Mouse (Mus musculus) frontal cortex, postnatal 10 days (tissue): ENCODE results near the gene Snai3.

ENCODE experiments used
- DNase-seq, 2 experiments: peaks; one replicate each; pipeline ENCODE4 v3.0.0; 2022; ENCODE audit warnings: low spot score in 2 of 2, mixed read lengths in 1 of 2

Gene Snai3

GRCm38 (mm10) chr8:122459218-122459900 lies 1.2 kb downstream of the Snai3 start:
- no peak for DNase-seq

GRCm38 (mm10) chr8:122457171-122457570 lies 3.4 kb downstream of the Snai3 start:
- DNase-seq: no peak

- DNase-seq: no peak
Observed at GRCm38 (mm10) chr8:122454409-122454808, 6.1 kb downstream of the Snai3 start.

DNA sequence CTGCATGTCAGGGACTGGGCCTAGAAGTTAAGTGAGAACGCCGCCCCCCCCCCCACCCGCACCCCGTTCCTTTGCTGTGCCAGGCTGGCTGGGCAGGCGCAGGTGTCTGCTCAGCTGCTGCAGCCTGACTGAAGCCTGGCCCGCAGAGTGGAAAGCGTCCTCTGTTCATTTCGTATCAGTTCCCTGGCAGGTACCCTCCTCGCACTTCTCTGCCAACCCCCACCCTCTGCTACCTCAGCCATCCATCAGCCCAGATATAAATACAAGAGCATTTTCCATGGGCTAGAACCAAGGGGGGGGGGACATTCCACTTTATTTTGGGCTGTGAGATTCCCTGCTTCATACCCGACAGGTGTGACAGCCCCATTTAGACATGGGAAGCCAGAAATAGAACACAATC lies 8.4 kb downstream of the Snai3 start:
- DNase-seq: no peak

DNA sequence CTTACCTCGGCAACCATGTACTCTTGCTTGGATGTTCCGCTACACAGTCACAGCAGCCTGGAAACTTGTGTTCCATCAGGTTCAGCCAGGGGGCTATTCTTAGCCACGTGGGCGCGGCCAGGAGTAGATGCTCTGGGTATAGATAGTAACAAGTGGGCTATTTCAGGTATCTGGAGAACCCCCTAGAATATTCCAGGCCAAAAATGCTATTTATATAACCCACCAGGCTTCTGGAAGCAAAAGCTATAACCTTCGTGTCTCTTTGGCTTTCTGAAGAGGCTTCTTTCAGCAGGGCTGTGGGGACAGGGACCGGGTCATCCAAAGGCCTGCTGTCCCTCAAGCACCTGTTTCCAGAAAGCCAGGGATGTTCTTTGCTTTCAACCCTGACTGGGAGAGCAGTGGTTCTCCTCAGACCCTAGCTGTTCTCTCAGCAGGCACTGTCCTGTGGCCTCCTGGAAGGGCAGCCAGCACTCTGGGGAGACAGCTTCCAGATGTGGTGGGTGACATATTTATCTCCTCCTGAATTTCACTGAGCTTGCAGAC lies 9.3 kb downstream of the Snai3 start:
- no peak for DNase-seq

GRCm38 (mm10) chr8:122445203-122445602 lies 15.3 kb downstream of the Snai3 start:
- DNase-seq: no peak

DNA sequence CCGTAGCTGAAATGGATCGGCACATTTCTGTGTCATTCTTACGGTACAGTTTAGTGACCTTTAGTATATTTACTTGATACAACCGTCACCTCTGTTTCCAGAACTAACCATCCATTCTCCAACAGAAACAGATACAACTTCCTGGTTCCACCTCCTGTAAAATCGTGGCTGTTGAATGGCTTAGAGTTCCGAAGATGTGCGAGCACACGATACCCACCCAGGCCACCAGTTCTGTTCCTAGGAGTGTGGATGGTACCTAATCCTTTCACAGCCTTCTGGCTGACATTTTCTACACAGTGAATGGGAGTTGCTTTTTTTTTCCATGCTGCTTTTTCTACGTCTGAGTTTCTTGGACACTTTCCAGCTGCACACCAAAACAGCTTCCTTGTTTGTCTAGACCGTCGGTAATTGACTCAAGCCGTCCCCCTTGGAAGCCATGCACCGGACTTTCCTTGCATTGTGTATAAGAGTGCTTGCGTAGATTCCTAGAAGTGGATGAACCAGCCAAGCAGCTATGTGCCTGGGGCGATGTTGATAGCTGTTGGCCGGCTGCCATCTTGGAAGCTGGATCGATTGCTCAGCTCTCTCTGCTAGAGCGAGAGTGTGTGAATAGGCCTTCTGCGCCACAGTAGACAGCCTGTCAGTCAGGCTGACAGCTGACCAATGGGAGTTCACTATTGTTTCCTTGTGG lies 16.3 kb downstream of the Snai3 start:
- DNase-seq: peak; percentile 74 to 79

- DNase-seq: peak; percentile 99 to 100
Observed at GRCm38 (mm10) chr8:122443262-122444006, 17.1 kb downstream of the Snai3 start, which contains the start of gene Mvd. Mvd (minus strand) TSS chr8:122443422.

DNA sequence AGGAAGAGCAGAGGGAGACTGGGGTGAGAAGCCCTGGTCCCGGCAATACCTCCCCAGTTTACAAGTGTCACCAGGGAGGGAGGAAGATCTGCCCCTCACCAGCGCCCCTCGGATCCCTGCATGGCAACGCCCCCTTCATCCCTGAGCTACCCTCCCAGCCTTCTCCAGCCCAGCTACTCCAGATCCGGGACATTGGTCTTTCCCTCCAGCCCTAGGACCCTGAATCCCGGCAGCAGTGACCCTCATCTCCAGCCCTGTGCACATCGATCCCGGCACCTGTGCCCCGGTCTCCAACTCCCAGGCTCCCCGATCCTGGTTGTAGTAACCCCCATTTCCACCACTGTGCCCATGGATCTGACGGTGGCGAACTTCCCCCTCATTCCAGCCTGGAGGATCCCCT lies 17.8 kb downstream of the Snai3 start:
- DNase-seq: no peak

- DNase-seq: no peak
Observed at GRCm38 (mm10) chr8:122442356-122442755, 18.2 kb downstream of the Snai3 start.

DNA sequence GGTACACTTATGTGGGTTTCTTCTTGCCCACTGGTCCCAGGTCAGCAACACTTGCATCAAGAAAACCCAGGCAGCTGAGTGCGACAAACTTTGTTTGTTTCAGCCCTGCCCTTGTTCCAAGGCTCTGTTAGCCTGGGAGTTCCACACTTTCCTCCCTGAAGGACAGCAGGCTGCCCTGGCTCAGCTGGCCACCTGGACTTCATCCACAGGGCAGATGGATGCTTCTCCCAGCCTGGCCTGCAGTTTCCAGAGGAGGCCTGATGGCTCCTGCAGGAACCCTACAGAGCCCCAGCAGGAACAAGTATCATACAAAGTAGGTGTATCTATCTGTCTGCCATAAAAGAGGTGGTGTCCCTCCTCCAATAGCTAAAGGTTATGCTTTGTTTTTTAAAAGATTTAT lies 19.2 kb downstream of the Snai3 start:
- no peak for DNase-seq

DNA sequence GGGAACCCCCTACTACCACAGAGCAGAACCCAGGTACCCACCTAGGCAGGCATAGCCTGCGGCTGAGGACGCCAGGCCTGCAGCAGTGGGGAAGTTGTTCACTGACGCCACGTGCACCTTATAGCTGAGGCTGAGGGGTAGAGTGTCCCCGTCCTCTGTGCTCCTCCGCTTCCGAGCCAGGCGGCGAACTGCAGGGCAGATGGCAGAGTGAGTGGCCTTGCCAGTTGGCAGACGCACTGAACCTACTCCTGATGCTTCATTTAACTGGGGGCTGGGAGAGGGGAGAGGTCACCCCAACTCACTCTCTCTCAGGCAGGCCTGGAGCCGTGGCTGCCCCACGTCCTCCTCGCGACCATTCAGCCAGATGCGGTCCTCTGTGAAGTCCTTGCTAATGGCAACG lies 21.2 kb downstream of the Snai3 start:
- DNase-seq: no peak

DNA sequence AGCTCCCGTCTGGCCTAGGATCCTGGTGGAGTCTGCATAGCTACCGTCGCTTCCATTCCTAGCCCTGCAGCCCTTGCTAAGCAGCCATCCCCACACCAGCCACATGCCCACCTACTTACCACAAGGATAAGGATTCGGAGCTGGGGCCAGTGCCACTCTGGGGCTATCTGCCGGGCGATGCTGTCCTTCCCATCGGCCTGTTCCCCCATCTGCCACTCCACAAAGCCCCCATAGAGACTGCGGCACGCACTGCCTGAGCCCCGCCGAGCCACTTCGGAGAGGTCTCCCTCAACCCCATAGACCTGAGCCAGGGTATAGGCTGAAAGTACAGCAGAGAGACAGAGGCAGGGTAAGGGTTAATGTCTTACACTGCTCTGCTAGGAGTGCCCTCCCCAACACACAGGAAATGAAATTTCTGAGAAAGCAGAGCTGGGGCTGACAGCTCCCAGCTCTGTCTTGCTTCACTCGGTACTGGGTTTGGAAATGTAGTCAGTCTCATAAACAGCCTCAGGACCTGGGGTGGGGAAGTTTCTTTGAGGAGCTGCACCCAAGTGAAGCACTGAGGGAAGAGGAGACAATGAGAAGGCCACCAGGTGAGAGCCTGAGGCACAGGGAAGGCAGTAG lies 22.7 kb downstream of the Snai3 start:
- DNase-seq: no peak

DNA sequence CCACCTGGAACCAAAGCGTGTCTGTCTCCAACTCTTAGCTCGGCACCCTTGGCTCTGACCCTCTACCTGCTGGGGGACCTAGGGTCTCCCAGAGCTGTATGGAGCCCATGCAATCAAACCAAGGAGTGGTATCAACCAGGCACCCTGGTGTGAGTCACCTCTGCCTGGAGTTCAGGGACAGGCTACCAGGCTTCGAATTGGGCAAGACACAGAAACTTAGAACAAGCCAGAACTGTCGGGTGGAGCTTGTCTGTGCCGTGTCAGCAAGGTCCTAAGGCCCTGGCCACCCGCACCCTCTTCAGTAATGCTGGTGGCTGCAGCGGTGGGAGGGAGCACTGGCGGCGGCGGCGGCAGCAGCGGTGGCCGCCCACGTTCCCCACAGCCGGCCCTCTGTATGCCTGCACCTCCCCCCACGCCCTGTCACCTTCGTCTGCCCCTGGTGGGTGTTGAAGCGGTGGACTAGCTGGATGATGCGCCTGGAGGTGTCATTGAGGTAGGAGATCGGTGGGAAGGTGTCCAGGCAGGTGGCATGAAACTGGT lies 23.9 kb downstream of the Snai3 start:
- no peak for DNase-seq

GRCm38 (mm10) chr8:122436146-122436545 lies 24.4 kb downstream of the Snai3 start:
- DNase-seq: no peak

GRCm38 (mm10) chr8:122435375-122435774 lies 25.2 kb downstream of the Snai3 start:
- DNase-seq: no peak

DNA sequence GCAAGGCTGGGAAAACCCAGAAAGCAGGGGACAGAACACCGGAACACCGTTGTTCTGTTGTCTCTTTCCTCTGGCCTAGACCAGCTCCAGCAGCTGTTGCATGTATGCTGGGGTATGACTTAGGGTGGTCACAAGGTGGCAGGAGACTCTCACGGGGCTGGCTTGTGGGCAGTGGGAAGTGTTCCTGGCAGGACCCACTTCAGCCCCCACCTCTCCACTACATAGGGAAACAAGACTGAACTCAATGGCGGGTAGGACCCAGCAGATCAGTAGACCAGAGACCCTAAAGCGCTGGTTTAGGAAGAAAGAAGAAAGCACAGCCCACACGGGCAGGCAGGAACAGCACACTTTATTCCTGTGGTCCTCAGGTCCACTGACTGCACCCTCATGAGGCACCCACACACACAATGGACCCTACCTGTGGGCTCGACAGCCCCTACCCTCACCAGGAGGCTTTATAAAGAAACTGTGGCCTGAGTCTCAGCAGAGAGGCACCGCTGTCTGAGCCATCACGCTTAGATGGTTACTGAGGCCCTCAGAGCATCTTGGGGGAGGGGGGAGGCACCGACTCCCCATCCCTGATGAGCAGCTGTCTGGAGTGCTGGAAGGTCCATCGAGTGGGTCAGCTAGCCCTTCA lies 27.1 kb downstream of the Snai3 start:
- no peak for DNase-seq

DNA sequence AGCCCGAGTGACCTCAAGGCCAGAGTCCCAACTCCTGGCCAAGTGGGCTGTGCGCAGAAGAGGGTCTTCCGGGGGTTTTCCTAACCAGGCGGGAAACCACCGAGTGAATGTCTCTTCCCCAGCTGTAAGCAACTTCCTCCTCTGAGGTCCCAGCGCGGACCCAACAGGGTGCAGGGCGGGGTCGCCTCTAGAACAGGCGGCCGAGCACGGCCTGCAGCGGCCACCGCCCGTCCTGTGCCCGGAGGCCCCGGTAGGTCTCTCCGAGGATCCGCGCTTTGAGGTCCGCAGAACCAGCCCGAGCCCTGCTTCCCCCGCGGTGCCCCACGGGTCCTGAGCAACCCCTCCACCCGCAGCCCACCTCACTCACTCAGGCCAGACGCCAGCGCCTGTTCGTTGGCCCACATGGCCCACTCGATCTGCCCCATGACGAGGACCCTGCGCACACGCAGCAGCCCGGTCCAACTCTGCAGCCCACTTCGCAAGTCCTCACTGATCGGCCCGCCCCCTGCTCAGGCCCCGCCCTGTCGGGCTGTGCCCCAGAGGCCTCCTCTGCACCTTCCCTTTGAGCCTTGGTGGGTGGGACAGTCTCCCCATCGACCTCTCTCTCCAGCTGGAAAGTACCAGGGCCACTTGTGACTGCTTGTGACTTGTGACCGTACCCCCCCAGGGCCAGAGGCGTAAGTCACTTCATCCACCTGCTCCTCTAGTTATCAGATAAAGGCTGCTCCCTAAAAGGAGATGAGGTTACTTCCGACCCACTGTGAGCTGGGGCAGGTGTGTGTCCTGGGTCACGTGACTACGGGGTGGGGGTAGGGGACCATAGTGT lies 27.9 kb downstream of the Snai3 start, which contains the start of gene Cyba:
Cyba (minus strand) TSS at position 488 of the 826 bp plus-strand sequence.
- DNase-seq: no peak

DNA sequence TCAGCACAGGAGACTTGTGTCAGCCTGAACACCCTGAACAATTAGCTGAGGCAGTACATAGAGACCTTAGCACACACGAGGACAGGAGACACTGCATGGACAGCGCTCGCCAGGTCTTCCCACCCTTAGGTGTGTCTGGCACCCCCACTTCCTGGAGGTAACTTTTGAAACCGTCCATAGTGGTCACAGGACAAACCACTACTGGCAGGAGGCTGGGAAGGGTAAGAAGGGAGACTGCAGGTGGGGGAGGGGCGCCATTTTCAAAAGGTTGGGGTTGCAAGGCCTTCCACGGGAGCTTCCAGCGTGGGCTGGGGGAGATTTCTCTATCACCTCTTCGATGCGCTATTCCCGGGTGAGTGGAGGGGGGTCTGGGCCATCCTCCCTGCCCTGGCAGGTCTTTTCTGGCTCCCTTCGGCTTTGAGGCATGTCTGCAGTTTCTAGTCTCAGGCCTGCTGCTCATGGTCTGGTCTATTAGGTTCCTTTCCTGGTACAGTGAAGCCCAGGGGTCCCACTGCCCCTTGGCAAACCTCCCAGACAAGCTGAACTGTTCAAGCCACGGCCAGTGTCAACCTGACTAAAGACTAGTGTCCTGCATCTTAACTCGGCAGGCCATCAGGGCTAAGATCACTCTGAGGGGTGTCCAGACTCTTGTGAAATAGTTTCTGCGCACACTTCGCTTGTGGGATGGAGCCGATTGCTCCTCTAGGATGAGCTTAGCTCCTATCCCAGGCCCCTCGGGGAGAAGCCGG lies 28.7 kb downstream of the Snai3 start:
- no peak for DNase-seq
